ENCODE assay signal across 16 mouse cellular contexts in the genomic region with DNA sequence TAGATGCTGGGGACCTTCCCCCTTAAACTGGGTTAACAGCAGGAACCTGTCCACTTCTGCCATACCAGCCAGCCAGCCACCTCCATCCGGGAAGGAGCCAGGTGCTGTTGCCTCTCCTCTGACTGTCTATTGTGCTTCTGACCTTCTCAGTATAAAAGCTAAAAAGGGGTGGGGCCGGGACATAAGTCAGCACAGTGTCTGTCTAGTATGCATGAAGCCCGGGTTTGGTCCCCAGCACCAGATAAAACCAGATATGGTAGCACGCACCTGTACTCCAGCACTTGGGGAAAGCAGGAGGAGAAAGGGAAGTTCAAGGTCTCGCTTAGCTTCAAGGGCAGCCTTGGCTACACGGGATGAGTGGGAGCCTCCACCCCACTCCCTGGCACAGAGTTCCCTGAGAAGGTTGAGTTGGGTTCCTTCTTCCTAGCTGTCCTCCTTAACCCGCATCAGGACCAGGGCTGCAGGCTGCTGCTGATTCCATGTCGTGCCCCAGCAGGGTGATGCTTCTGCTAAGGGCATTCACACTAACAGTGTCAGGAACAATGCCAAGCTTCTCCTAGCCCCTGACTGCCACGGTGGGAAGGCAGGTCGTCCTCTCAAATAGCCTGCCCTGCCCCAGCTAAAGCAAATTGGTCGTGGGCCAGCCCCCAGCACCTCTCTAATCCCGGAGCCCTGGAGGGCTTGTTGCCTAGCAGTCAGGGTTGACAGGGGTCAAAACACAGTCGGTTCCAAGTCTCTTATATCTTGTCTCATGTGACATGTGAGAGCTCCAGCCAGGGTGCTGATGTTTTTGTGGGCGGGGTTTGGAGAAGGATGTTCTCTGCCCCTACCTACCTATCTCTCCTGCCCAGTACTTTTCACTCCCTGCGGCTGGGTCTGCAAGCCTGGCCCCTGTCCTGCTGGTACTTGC. TPM values are rescaled to one million over a fixed set of nuclear protein-coding genes. Genes with fewer than 3 reads are reported as not detected.
DNase-seq lines count a peak whose midpoint lies in the region; ATAC-seq and TF ChIP-seq lines count a peak whose summit lies in the region.
"Had no signal": no experiment of that assay in that cellular context is flagged by ENCODE, and none has a peak within 500 bp of the region (broad histone marks: within the 10 kb centered on the region; RNA-seq: fewer than 3 reads in every experiment).

No protein-coding gene starts in this region.

- no peak overlapping the region for H3K4me3 ChIP-seq in heart, postnatal 0 days (ENCODE audit: low read depth, low read length)
- no peak overlapping the region for H3K4me3 ChIP-seq in forebrain, embryonic 16.5 days (replicated peaks; ENCODE audit: low read length)
- H3K4me3 ChIP-seq: erythroblast, embryonic 14.5 days; intestine, embryonic 15.5 days; limb, embryonic 13.5 days; midbrain, embryonic 13.5 days had no signal

- WGBS in heart, postnatal 0 days, result 43% methylated on average over 15 of the region's 15 CpGs
- WGBS in forebrain, embryonic 16.5 days, result 49% methylated on average over 15 of the region's 15 CpGs

- no peaks in the 10 kb centered on the region for H3K36me3 ChIP-seq in heart, postnatal 0 days (replicated peaks; ENCODE audit: control insufficient read depth, insufficient read depth, low read length)
- no peaks in the 10 kb centered on the region for H3K36me3 ChIP-seq in forebrain, embryonic 16.5 days (ENCODE audit: control insufficient read depth, insufficient read depth)
- H3K36me3 ChIP-seq: intestine, embryonic 15.5 days; limb, embryonic 13.5 days; midbrain, embryonic 13.5 days had no signal

- TF ChIP-seq EP300 in heart, postnatal 0 days (IDR thresholded peaks at IDR 0.05; ENCODE audit: low read depth), result no peak

- peak; percentile 77 for ATAC-seq in heart, postnatal 0 days (ENCODE audit: insufficient read depth, low read depth)
- no peak for ATAC-seq in forebrain, embryonic 16.5 days
- ATAC-seq: intestine, embryonic 15.5 days; midbrain, embryonic 13.5 days had no signal

- TF ChIP-seq CTCF in heart, postnatal 0 days (IDR thresholded peaks at IDR 0.05; ENCODE audit: low read depth), result no peak

- no peaks in the 10 kb centered on the region for H3K27me3 ChIP-seq in heart, postnatal 0 days (ENCODE audit: control insufficient read depth, insufficient read depth, low read length)
- H3K27me3 ChIP-seq in forebrain, embryonic 16.5 days (replicated peaks; ENCODE audit: control insufficient read depth, insufficient read depth, low read length), result no peaks in the 10 kb centered on the region
- H3K27me3 ChIP-seq: intestine, embryonic 15.5 days; midbrain, embryonic 13.5 days had no signal

- no peak overlapping the region for H3K9ac ChIP-seq in heart, postnatal 0 days (replicated peaks; ENCODE audit: low read depth, low read length)
- no peak overlapping the region for H3K9ac ChIP-seq in forebrain, embryonic 16.5 days (replicated peaks; ENCODE audit: low read depth, low read length)
- H3K9ac ChIP-seq: intestine, embryonic 15.5 days; limb, embryonic 13.5 days; midbrain, embryonic 13.5 days had no signal

- peak; percentile 56 for DNase-seq in gastrocnemius, adult 18-20 months (ENCODE audit: low spot score)
- no peak for DNase-seq in gastrocnemius, postnatal 10 days
- DNase-seq in thymus, postnatal 4 days, result peak; percentile 32
- DNase-seq in thymus, postnatal 36 days, result no peak
- peak; percentile 46 for DNase-seq in heart, postnatal 0 days (ENCODE audit: low spot score)
- no peak for DNase-seq in spleen, postnatal 14 days (ENCODE audit: low spot score in 2 of 2)
- DNase-seq in layer of hippocampus, adult 9-10 months (ENCODE audit: low spot score), result no peak
- DNase-seq: adrenal gland, postnatal 14 days; cerebellum, adult 9-11 months; kidney, postnatal 25 days; lung, postnatal 4 days had no signal

- H3K27ac ChIP-seq in heart, postnatal 0 days (ENCODE audit: low read depth), result 0 out of 2 replicates have a peak overlapping the region, but pooled peaks have one; percentile 7
- no peak overlapping the region for H3K27ac ChIP-seq in forebrain, embryonic 16.5 days (ENCODE audit: low read length)
- H3K27ac ChIP-seq: intestine, embryonic 15.5 days; limb, embryonic 13.5 days; midbrain, embryonic 13.5 days had no signal

- no peak overlapping the region for H3K4me2 ChIP-seq in heart, postnatal 0 days (ENCODE audit: low read depth, low read length)
- no peak overlapping the region for H3K4me2 ChIP-seq in forebrain, embryonic 16.5 days (ENCODE audit: low read length)
- H3K4me2 ChIP-seq: intestine, embryonic 15.5 days; limb, embryonic 13.5 days; midbrain, embryonic 13.5 days had no signal

- no peaks in the 10 kb centered on the region for H3K9me3 ChIP-seq in heart, postnatal 0 days (replicated peaks; ENCODE audit: control insufficient read depth, low read length)
- H3K9me3 ChIP-seq in forebrain, embryonic 16.5 days (ENCODE audit: control insufficient read depth, low read length), result no peaks in the 10 kb centered on the region
- H3K9me3 ChIP-seq: intestine, embryonic 15.5 days; limb, embryonic 13.5 days; midbrain, embryonic 13.5 days had no signal

- peaks cover 28% of the 10 kb centered on the region for H3K4me1 ChIP-seq in heart, postnatal 0 days (ENCODE audit: control insufficient read depth, insufficient read depth)
- peaks cover 71% of the 10 kb centered on the region for H3K4me1 ChIP-seq in forebrain, embryonic 16.5 days (replicated peaks; ENCODE audit: control insufficient read depth, insufficient read depth, low read length)

RNA-seq across cellular contexts. Expression of gene Grin2c, which starts 37.8 kb away (rescaled TPM):
- under 1 TPM; 0.05 to 0.14 TPM for total RNA-seq in gastrocnemius, adult 18-20 months (2021)
- under 1 TPM; 0.05 to 0.16 TPM for total RNA-seq in gastrocnemius, postnatal 10 days (2021)
- 0.15 and 1.6 TPM in 2 replicates for total RNA-seq in heart, postnatal 0 days (2014; rRNA removed; ENCODE audit: low replicate concordance)
- polyA plus RNA-seq in heart, postnatal 0 days (2015; fragmentation: Nextera tagmentation; extraction: Ambion mirVana), result not detected in 2 replicates
- polyA plus RNA-seq in forebrain, embryonic 16.5 days (2015; fragmentation: Nextera tagmentation; extraction: Ambion mirVana), result 0.29 and 0.37 TPM in 2 replicates

RNA-seq across cellular contexts. Expression of gene Nat9, which starts 41.6 kb away (rescaled TPM):
- 10 to 100 TPM; 12.6 to 20.2 TPM for total RNA-seq in gastrocnemius, adult 18-20 months (2021)
- total RNA-seq in gastrocnemius, postnatal 10 days (2021), result 10 to 100 TPM; 13.7 to 14.8 TPM
- total RNA-seq in heart, postnatal 0 days (2014; rRNA removed; ENCODE audit: low replicate concordance), result 7.7 and 8.0 TPM in 2 replicates
- 21.1 and 21.6 TPM in 2 replicates for polyA plus RNA-seq in heart, postnatal 0 days (2015; fragmentation: Nextera tagmentation; extraction: Ambion mirVana)
- 20.6 and 24.2 TPM in 2 replicates for polyA plus RNA-seq in forebrain, embryonic 16.5 days (2015; fragmentation: Nextera tagmentation; extraction: Ambion mirVana)

RNA-seq across cellular contexts. Expression of gene Tmem104, which starts 42.0 kb away (rescaled TPM):
- 1 to 10 TPM; 7.5 to 7.9 TPM for total RNA-seq in gastrocnemius, adult 18-20 months (2021)
- 1 to 10 TPM; 3.9 to 6.4 TPM for total RNA-seq in gastrocnemius, postnatal 10 days (2021)
- total RNA-seq in heart, postnatal 0 days (2014; rRNA removed; ENCODE audit: low replicate concordance), result 4.1 and 9.0 TPM in 2 replicates
- 6.0 and 6.4 TPM in 2 replicates for polyA plus RNA-seq in heart, postnatal 0 days (2015; fragmentation: Nextera tagmentation; extraction: Ambion mirVana)
- 11.0 and 11.2 TPM in 2 replicates for polyA plus RNA-seq in forebrain, embryonic 16.5 days (2015; fragmentation: Nextera tagmentation; extraction: Ambion mirVana)

RNA-seq across cellular contexts. Expression of gene Fdxr, which starts 47.6 kb away (rescaled TPM):
- total RNA-seq in gastrocnemius, adult 18-20 months (2021), result 1 to 10 TPM; 3.2 TPM
- total RNA-seq in gastrocnemius, postnatal 10 days (2021), result 1 to 10 TPM; 5.0 to 5.7 TPM
- 13.8 and 18.2 TPM in 2 replicates for total RNA-seq in heart, postnatal 0 days (2014; rRNA removed; ENCODE audit: low replicate concordance)
- 9.6 and 10.1 TPM in 2 replicates for polyA plus RNA-seq in heart, postnatal 0 days (2015; fragmentation: Nextera tagmentation; extraction: Ambion mirVana)
- 23.2 and 26.9 TPM in 2 replicates for polyA plus RNA-seq in forebrain, embryonic 16.5 days (2015; fragmentation: Nextera tagmentation; extraction: Ambion mirVana)

Comparison
In these comparisons a context has a peak if more than half of its experiments do, and no peak if none do; other contexts are left out.
1. DNase-seq: peak in gastrocnemius, adult 18-20 months (single experiment), thymus, postnatal 4 days (single experiment) and heart, postnatal 0 days (single experiment); none in gastrocnemius, postnatal 10 days (single experiment), thymus, postnatal 36 days (0 of 2), spleen, postnatal 14 days (0 of 2) and layer of hippocampus, adult 9-10 months (single experiment).